Mouse (Mus musculus) heart, adult 2 months (tissue): Measurements from ENCODE around the gene Slc16a2. TPM values are rescaled to one million over a fixed set of nuclear protein-coding genes. Genes with fewer than 3 reads are reported as not detected.

ENCODE experiments used
- DNase-seq, 2 experiments: peaks; one replicate each; pipeline ENCODE4 v3.0.0; 2021
- H3K27ac ChIP-seq: fragments of 200-600 bp; 2 replicates; pipeline ENCODE4 v1.8.1; 2022
- H3K27me3 ChIP-seq: fragments of 200-500 bp; 2 replicates; pipeline ENCODE4 v1.6.1; 2012; ENCODE audit warnings: mild to moderate bottlenecking, low read length, inconsistent platforms, mixed read lengths; ENCODE audit not compliant: control insufficient read depth, insufficient read depth
- H3K36me3 ChIP-seq: fragments of 200-500 bp; 2 replicates; pipeline ENCODE4 v1.6.1; 2012; ENCODE audit warnings: low read length, inconsistent platforms; ENCODE audit not compliant: control insufficient read depth, insufficient read depth
- H3K4me1 ChIP-seq: fragments of 200-500 bp; 2 replicates; pipeline ENCODE4 v1.6.1; 2011; ENCODE audit warnings: low read length; ENCODE audit not compliant: control insufficient read depth, insufficient read depth
- H3K4me3 ChIP-seq: fragments of 200-600 bp; 2 replicates; pipeline ENCODE4 v1.8.1; 2022
- H3K79me2 ChIP-seq: fragments of 200-500 bp; replicated peaks from 2 replicates; pipeline ENCODE4 v1.6.1; 2012; ENCODE audit warnings: mild to moderate bottlenecking, inconsistent platforms, low read length, moderate library complexity, mixed read lengths; ENCODE audit not compliant: control insufficient read depth, insufficient read depth
- H3K9ac ChIP-seq: fragments of 200-500 bp; 2 replicates; pipeline ENCODE4 v1.6.1; 2012; ENCODE audit warnings: low read depth, mild to moderate bottlenecking, control low read depth, inconsistent platforms, low read length, mixed read lengths
- CTCF ChIP-seq: fragments of 200-600 bp; IDR thresholded peaks from 2 replicates; pipeline ENCODE4 v1.8.1; 2022; ENCODE audit warnings: antibody characterized with exemption, mild to moderate bottlenecking, moderate library complexity
- EP300 ChIP-seq: fragments of 200-500 bp; IDR thresholded peaks from 2 replicates; pipeline ENCODE4 v1.6.1; 2011; ENCODE audit warnings: low read depth, low read length, control low read depth; ENCODE audit not compliant: insufficient read depth
- POLR2A ChIP-seq: fragments of 200-500 bp; IDR thresholded peaks from 2 replicates; pipeline ENCODE4 v1.6.1; 2011; ENCODE audit warnings: mild to moderate bottlenecking, low read depth, low read length, control low read depth; ENCODE audit not compliant: insufficient read depth
- WGBS: fragments of 180-500 bp; shearing (Covaris S2); methylation state at CpG from one replicate; pipeline ENCODE4 v1.1.7; 2018; 5-methylcytosine and 5-hydroxymethylcytosine counted together
- intact Hi-C: fragments of 180-260 bp; cut with DNase I; formaldehyde crosslinking; loops from one replicate; pipeline ENCODE4 v1.15.1; 2025
- polyA plus RNA-seq: library from polyadenylated mRNA; depleted of rRNA; stranded (reverse); fragments of >200 nt; gene quantifications from 2 replicates; pipeline ENCODE4 v1.2.3, GENCODE M21; 2012
- total RNA-seq, 2 experiments: library from RNA; stranded (reverse); gene quantifications; 2 replicates each; pipeline ENCODE4 v1.2.3; 2021

Gene Slc16a2
- total and polyA plus RNA-seq, 3 experiments: 7.3 to 12.8 (median 7.8) TPM

DNA sequence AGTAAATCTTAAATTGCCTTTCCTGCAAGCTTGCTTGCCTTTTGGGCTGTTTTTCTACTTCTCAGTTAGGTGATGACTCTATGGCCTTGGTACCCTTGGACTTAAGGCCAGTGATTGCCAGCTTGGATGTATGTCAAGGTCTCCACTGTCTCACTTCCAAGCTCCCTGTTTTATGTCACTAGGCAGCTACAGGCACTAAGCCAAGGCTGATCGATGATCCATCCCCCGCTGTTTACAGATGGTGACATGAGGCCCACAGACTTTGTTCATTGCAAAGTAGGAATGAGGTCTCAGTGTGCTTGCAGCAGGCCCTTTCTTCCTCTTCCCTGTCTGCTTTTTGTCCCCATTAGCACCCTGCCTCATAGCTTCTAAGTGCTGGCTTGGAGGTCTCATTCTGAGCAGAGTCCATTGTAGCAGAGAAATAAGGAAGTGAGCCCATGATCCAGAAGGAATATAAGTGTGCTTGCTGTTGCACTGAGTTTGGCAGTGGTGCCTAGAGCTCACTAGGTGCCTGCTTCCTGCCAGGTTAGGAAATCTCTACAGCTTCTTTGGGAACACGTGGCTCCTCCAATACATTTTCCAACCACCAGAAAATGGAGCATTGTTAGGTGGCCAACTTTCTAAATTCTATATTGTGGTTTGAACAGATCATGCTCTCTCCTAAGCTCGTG, 89.6 kb downstream of the Slc16a2 start:
- Histone ChIP-seq H3K27ac (no peak overlapping the region), H3K9ac (no peak overlapping the region), H3K36me3 (no peaks in the 10 kb centered on the region), H3K4me1 (no peaks in the 10 kb centered on the region), H3K79me2 (no peaks in the 10 kb centered on the region), H3K27me3 (no peaks in the 10 kb centered on the region), H3K4me3 (no peak overlapping the region)
- WGBS: 63% methylated on average over 4 of the region's 4 CpGs
- TF ChIP-seq EP300: no peak
- TF ChIP-seq CTCF: no peak
- TF ChIP-seq POLR2A: no peak
- intact Hi-C loops: no loop called here
- DNase-seq: no peak

- H3K27me3 ChIP-seq: no peaks in the 10 kb centered on the region
- WGBS: 71% methylated on average over 2 of the region's 2 CpGs
- no peaks in the 10 kb centered on the region for H3K79me2 ChIP-seq
- no peaks in the 10 kb centered on the region for H3K36me3 ChIP-seq
- no peak for DNase-seq
- no peak overlapping the region for H3K9ac ChIP-seq
- intact Hi-C loops: no loop called here
- no peak overlapping the region for H3K4me3 ChIP-seq
- no peak for TF ChIP-seq CTCF
- no peak for TF ChIP-seq EP300
- no peak for TF ChIP-seq POLR2A
- H3K4me1 ChIP-seq: no peaks in the 10 kb centered on the region
- H3K27ac ChIP-seq: no peak overlapping the region
These were observed 99.3 kb downstream of the Slc16a2 start for GRCm38 (mm10) chrX:103722437-103722836.

DNA sequence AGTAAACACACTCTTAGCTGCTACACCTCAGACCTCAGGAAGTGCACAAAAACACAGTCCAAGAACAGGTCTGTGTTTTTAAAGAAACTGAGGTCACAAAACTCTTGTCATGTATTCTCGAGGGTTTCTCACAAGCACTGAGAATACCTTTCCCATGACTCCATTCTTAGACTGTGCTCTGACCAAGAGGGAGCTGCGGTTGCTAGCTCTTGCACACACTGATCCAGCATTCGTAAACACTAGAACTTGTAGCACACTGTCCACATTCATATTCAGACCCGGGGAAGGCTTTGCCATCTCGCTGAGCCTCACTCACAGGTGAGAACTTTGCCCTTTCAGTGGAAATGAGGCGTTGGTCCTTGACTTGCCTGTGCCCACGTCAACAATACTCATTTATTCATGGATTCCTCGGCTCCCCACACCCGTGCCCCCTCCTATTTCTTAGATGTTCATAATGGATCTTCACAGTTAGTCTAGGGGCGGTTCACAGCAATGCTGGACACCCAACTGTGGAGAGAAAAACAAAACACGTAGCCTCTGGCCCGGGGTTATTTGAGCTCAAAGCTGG, 102.1 kb downstream of the Slc16a2 start:
- H3K4me1 ChIP-seq: no peaks in the 10 kb centered on the region

GRCm38 (mm10) chrX:103712922-103713321, 108.9 kb downstream of the Slc16a2 start:
- no peak for DNase-seq
- intact Hi-C loops: no loop called here
- WGBS: 62% methylated on average over 7 of the region's 7 CpGs
- no peak overlapping the region for H3K4me3 ChIP-seq
- TF ChIP-seq POLR2A (no peak), EP300 (no peak), CTCF (no peak)
- H3K9ac ChIP-seq: no peak overlapping the region
- no peaks in the 10 kb centered on the region for H3K27me3 ChIP-seq
- H3K36me3 ChIP-seq: no peaks in the 10 kb centered on the region
- H3K4me1 ChIP-seq: no peaks in the 10 kb centered on the region; the same call in 1 of the 2 replicates
- no peak overlapping the region for H3K27ac ChIP-seq
- no peaks in the 10 kb centered on the region for H3K79me2 ChIP-seq

More for the DNA sequence above, 102.1 kb downstream of the Slc16a2 start:
- 69% methylated on average over 12 of the region's 12 CpGs for WGBS
- intact Hi-C loops: no loop called here
- H3K79me2 ChIP-seq: no peaks in the 10 kb centered on the region
- H3K4me3 ChIP-seq: no peak overlapping the region
- H3K9ac ChIP-seq: no peak overlapping the region
- DNase-seq: no peak
- TF ChIP-seq EP300 (no peak), CTCF (no peak), POLR2A (no peak)
- H3K27ac ChIP-seq: no peak overlapping the region
- no peaks in the 10 kb centered on the region for H3K27me3 ChIP-seq
- no peaks in the 10 kb centered on the region for H3K36me3 ChIP-seq

DNA sequence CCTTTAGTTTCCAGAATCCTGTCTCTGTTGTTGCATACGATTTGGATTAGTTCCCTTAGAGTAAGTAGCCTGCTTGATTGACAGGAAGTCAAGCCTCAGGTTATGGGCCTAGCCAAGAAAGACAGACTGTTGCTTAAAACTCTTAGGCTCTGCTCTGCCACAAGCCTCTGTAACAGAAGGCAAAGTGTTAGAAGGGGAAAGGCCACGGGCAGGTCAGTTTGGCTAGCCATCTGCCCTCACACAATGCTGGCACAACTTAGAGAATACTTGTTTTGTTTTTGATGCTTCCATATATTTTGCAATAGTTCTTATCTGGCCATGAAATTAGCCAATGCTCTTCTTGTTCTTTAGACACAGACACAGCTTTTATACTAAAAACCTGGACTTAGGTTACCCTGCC, 112.1 kb downstream of the Slc16a2 start:
- no peak for TF ChIP-seq CTCF
- TF ChIP-seq EP300: no peak
- TF ChIP-seq POLR2A: no peak
- 49% methylated on average over 2 of the region's 2 CpGs for WGBS
- intact Hi-C loops: no loop called here

GRCm38 (mm10) chrX:103708592-103708991, 113.2 kb downstream of the Slc16a2 start:
- no peak overlapping the region for H3K9ac ChIP-seq
- H3K4me3 ChIP-seq: no peak overlapping the region
- H3K36me3 ChIP-seq: no peaks in the 10 kb centered on the region
- intact Hi-C loops: no loop called here
- no peaks in the 10 kb centered on the region for H3K27me3 ChIP-seq
- H3K27ac ChIP-seq: no peak overlapping the region
- whole genome bisulfite sequencing: 75% methylated on average over 1 of the region's 1 CpGs
- H3K79me2 ChIP-seq: no peaks in the 10 kb centered on the region
- no peaks in the 10 kb centered on the region; the same call in 1 of the 2 replicates for H3K4me1 ChIP-seq
- no peak for DNase-seq
- TF ChIP-seq POLR2A (no peak), EP300 (no peak), CTCF (no peak)

More for the DNA sequence above, 112.1 kb downstream of the Slc16a2 start:
- DNase-seq: no peak
- Histone ChIP-seq H3K36me3 (no peaks in the 10 kb centered on the region), H3K9ac (no peak overlapping the region), H3K27ac (no peak overlapping the region), H3K79me2 (no peaks in the 10 kb centered on the region), H3K27me3 (no peaks in the 10 kb centered on the region), H3K4me1 (no peaks in the 10 kb centered on the region; the same call in 1 of the 2 replicates), H3K4me3 (no peak overlapping the region)
